Mouse (Mus musculus) ES-E14 (cell line): ENCODE measurements around the gene Lpar6.

Experiments
- ZC3H11A ChIP-seq: IDR thresholded peaks from 2 replicates; pipeline ENCODE4 v1.6.1; 2012; ENCODE audit warnings: low read depth, mild to moderate bottlenecking, inconsistent platforms, low read length, borderline replicate concordance
- ZNF384 ChIP-seq: IDR thresholded peaks from 2 replicates; pipeline ENCODE4 v1.6.1; 2012; ENCODE audit warnings: low read depth, low read length, inconsistent platforms

DNA sequence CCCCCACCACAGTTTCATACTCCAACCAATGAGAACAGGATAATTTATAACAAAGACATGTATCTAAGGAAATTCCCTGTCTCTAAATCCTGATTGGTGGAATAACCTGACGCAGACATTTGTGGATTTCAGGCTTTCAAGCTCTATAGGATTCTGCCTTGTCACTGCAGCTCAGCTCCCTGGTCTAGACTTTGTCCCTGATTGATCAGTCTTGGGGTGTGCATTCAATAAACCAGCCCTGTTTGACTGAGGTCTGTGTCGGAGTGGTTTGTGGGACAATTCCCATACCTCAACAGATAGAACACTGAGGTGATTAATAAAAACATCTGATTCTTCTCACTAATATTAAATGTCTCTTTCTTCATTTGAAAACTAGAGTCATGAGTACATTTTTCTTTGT is 12.4 kb downstream of the Lpar6 start:
- TF ChIP-seq ZNF384 (no peak), ZC3H11A (no peak)
